Mouse (Mus musculus): ENCODE data around the gene Nans.

- TF ChIP-seq POLR2A (IDR thresholded peaks at IDR 0.05; ENCODE audit: borderline replicate concordance, low read depth, low read length) (no peak), CTCF (IDR thresholded peaks at IDR 0.05; ENCODE audit: low read depth, low read length) (no peak)
Measured at GRCm38 (mm10) chr4:46505361-46506057, 16.5 kb downstream of the Nans start.

Data from bone marrow macrophage, adult 2 months (primary cell).